Mouse (Mus musculus): ENCODE measurements around the gene Med8. TPM values are rescaled to one million over a fixed set of nuclear protein-coding genes. Genes with fewer than 3 reads are reported as not detected.

Med8 gene
- polyA plus RNA-seq (2012; rRNA removed): 33.5 and 50.2 TPM in 2 replicates
- polyA plus RNA-seq (2014; fragmentation: Nextera tagmentation; extraction: Ambion mirVana): 69.1 and 73.8 TPM in 2 replicates

GRCm38 (mm10) chr4:118409142-118409900, at the start of gene Med8, which contains the start of gene Szt2:
TSS of gene Med8 (plus strand) at chr4:118409337.
TSS of gene Szt2 (minus strand) at chr4:118409273.
- Histone ChIP-seq H3K36me3 (replicated peaks; ENCODE audit: control insufficient read depth, insufficient read depth, low read depth) (peaks cover 27% of the 10 kb centered on the region), H3K27ac (peak within 1 kb of the TSS; percentile 53), H3K9ac (replicated peaks) (peak within 1 kb of the TSS; percentile 92), H3K27me3 (ENCODE audit: control insufficient read depth, insufficient read depth, low read length) (no peaks in the 10 kb centered on the region), H3K4me1 (replicated peaks; ENCODE audit: control insufficient read depth in 2 of 2, insufficient read depth in 2 of 2, low read length in 1 of 2) (peaks cover 14 to 16% of the 10 kb centered on the region in 2 experiments), H3K4me2 (ENCODE audit: low read depth) (peak within 1 kb of the TSS; percentile 93), H3K9me3 (ENCODE audit: control insufficient read depth, low read length) (no peaks in the 10 kb centered on the region), H3K4me3 (ENCODE audit: insufficient read depth in 1 of 2, low read depth in 2 of 2, low read length in 2 of 2) (peak within 1 kb of the TSS; percentile 69 to 81)
- DNase-seq (ENCODE audit: low read depth in 3 of 3, low spot score in 3 of 3): peak; percentile 92 to 93 (median 92)
- TF ChIP-seq EP300 (IDR thresholded peaks at IDR 0.05; ENCODE audit: low read depth): no peak
- TF ChIP-seq CTCF (IDR thresholded peaks at IDR 0.05; ENCODE audit: low read depth): no peak
- ATAC-seq (ENCODE audit: insufficient read depth): peak; percentile 97
- under 1% methylated on average over 53 of the region's 53 CpGs for WGBS (ENCODE audit: insufficient replicate concordance)

GRCm38 (mm10) chr4:118359896-118360720, 49.0 kb upstream of the Med8 start:
- H3K4me2 ChIP-seq (ENCODE audit: low read depth): peak overlapping the region; percentile 95
- TF ChIP-seq CTCF (IDR thresholded peaks at IDR 0.05; ENCODE audit: low read depth) (no peak), EP300 (IDR thresholded peaks at IDR 0.05; ENCODE audit: low read depth) (no peak)
- H3K36me3 ChIP-seq (replicated peaks; ENCODE audit: control insufficient read depth, insufficient read depth, low read depth): peaks cover 9% of the 10 kb centered on the region
- DNase-seq (ENCODE audit: low read depth in 3 of 3, low spot score in 3 of 3): peak; percentile 30 to 45 (median 32)
- H3K4me1 ChIP-seq (replicated peaks; ENCODE audit: control insufficient read depth in 2 of 2, insufficient read depth in 2 of 2, low read length in 1 of 2): peaks cover 9 to 12% of the 10 kb centered on the region in 2 experiments
- H3K9me3 ChIP-seq (ENCODE audit: control insufficient read depth, low read length): no peaks in the 10 kb centered on the region
- peak overlapping the region; percentile 74 for H3K9ac ChIP-seq (replicated peaks)
- peak; percentile 62 for ATAC-seq (ENCODE audit: insufficient read depth)
- WGBS (ENCODE audit: insufficient replicate concordance): under 1% methylated on average over 54 of the region's 54 CpGs
- H3K27ac ChIP-seq: no peak overlapping the region
- peak overlapping the region; percentile 69 to 70 for H3K4me3 ChIP-seq (ENCODE audit: insufficient read depth in 1 of 2, low read depth in 2 of 2, low read length in 2 of 2)
- H3K27me3 ChIP-seq (ENCODE audit: control insufficient read depth, insufficient read depth, low read length): no peaks in the 10 kb centered on the region

- 83% methylated on average over 5 of the region's 5 CpGs for WGBS (ENCODE audit: insufficient replicate concordance)
- no peak for DNase-seq (ENCODE audit: low read depth in 3 of 3, low spot score in 3 of 3)
- H3K4me3 ChIP-seq (ENCODE audit: insufficient read depth in 1 of 2, low read depth in 2 of 2, low read length in 2 of 2): no peak overlapping the region
- no peak for ATAC-seq (ENCODE audit: insufficient read depth)
- H3K4me2 ChIP-seq (ENCODE audit: low read depth): no peak overlapping the region
- H3K9ac ChIP-seq (replicated peaks): no peak overlapping the region
- no peaks in the 10 kb centered on the region for H3K27me3 ChIP-seq (ENCODE audit: control insufficient read depth, insufficient read depth, low read length)
- peaks cover 9 to 12% of the 10 kb centered on the region in 2 experiments for H3K4me1 ChIP-seq (replicated peaks; ENCODE audit: control insufficient read depth in 2 of 2, insufficient read depth in 2 of 2, low read length in 1 of 2)
- H3K9me3 ChIP-seq (ENCODE audit: control insufficient read depth, low read length): no peaks in the 10 kb centered on the region
- H3K36me3 ChIP-seq (replicated peaks; ENCODE audit: control insufficient read depth, insufficient read depth, low read depth): peaks cover 9% of the 10 kb centered on the region
- no peak overlapping the region for H3K27ac ChIP-seq
- TF ChIP-seq CTCF (IDR thresholded peaks at IDR 0.05; ENCODE audit: low read depth): no peak
- TF ChIP-seq EP300 (IDR thresholded peaks at IDR 0.05; ENCODE audit: low read depth): no peak
Observed at GRCm38 (mm10) chr4:118361451-118361850, 47.7 kb upstream of the Med8 start.

- no peak for ATAC-seq (ENCODE audit: insufficient read depth)
- no peak for DNase-seq (ENCODE audit: low read depth in 3 of 3, low spot score in 3 of 3)
- peaks cover 9% of the 10 kb centered on the region for H3K36me3 ChIP-seq (replicated peaks; ENCODE audit: control insufficient read depth, insufficient read depth, low read depth)
Observed at GRCm38 (mm10) chr4:118362879-118363278, 46.3 kb upstream of the Med8 start.

More at GRCm38 (mm10) chr4:118362879-118363278, 46.3 kb upstream of the Med8 start:
- no peak overlapping the region for H3K4me3 ChIP-seq (ENCODE audit: insufficient read depth in 1 of 2, low read depth in 2 of 2, low read length in 2 of 2)
- TF ChIP-seq EP300 (IDR thresholded peaks at IDR 0.05; ENCODE audit: low read depth) (no peak), CTCF (IDR thresholded peaks at IDR 0.05; ENCODE audit: low read depth) (no peak)
- no peaks in the 10 kb centered on the region for H3K9me3 ChIP-seq (ENCODE audit: control insufficient read depth, low read length)
- WGBS (ENCODE audit: insufficient replicate concordance): 81% methylated on average over 6 of the region's 6 CpGs
- H3K9ac ChIP-seq (replicated peaks): no peak overlapping the region
- H3K4me1 ChIP-seq (replicated peaks; ENCODE audit: control insufficient read depth in 2 of 2, insufficient read depth in 2 of 2, low read length in 1 of 2): peaks cover 9 to 12% of the 10 kb centered on the region in 2 experiments
- H3K27me3 ChIP-seq (ENCODE audit: control insufficient read depth, insufficient read depth, low read length): no peaks in the 10 kb centered on the region
- no peak overlapping the region for H3K27ac ChIP-seq
- no peak overlapping the region for H3K4me2 ChIP-seq (ENCODE audit: low read depth)

Data from liver, embryonic 14.5 days (tissue).